Mouse (Mus musculus) T-helper 2 cell (primary cell): Measurements from ENCODE around the gene Akr1c14.
"Not testable (repeated sequence)": the region's sequence is repeated elsewhere in the genome, so short reads cannot be mapped to it uniquely, and the experiment has no call there.

Experiments used
- in situ Hi-C: fragments of 300-600 bp; cut with MboI, MseI; formaldehyde crosslinking; loops from one replicate; pipeline ENCODE4 v1.15.1; 2025; ENCODE audit warnings: high pct_unique_total_duplicates

The Akr1c14 gene

GRCm38 (mm10) chr13:4048719-4049118 lies at the start of gene Akr1c14:
Gene Akr1c14, plus strand, starts transcription at chr13:4049011.
- in situ Hi-C loops: no loop called here

- in situ Hi-C loops: loop anchor here (5.0 kb wide), 1 partner anchor 334 kb away; no protein-coding TSS in a partner anchor
Measured at GRCm38 (mm10) chr13:4001687-4002086, 47.1 kb upstream of the Akr1c14 start.

DNA sequence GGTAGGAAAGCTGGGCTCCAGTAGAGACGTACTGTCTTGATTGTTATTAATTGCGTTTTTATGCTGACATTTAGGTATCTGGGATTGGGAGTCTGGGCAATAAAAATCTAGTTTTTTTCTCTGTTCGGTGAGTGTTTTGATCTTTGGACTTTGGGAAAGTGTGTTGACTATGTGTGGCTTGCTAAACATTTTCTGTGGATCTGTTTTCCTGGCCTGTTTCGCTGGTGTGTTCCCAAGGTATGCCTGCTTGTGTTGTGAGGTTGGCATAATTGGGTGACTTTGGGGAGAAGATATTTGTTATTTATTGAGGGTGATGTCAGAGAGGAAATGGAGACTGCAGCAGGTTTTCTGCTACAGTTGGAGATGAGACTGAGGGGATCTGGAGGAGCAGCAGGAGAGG lies 38.0 kb upstream of the Akr1c14 start:
- in situ Hi-C loops: no loop called here

DNA sequence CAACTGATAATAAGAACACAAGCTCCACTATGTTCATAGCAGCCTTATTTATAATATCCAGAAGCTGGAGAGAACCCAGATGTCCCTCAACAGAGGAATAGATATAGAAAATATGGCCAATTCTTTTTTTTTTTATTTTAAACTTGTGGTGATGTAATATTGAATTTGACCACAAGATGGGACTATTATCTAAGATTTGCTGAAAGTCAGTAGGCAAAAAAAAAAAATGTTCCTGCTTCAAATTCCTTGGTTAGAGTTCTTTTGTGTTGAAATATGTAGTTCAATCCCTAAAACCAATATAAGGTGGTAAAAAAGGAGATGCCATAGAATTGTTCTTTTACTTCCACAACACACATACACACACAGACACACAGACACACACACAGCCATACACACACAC lies 35.0 kb upstream of the Akr1c14 start:
- in situ Hi-C loops: no loop called here

GRCm38 (mm10) chr13:4029897-4030296 lies 18.9 kb upstream of the Akr1c14 start:
- in situ Hi-C loops: no loop called here

- in situ Hi-C loops: no loop called here
Measured at GRCm38 (mm10) chr13:4032512-4032911, 16.3 kb upstream of the Akr1c14 start.

DNA sequence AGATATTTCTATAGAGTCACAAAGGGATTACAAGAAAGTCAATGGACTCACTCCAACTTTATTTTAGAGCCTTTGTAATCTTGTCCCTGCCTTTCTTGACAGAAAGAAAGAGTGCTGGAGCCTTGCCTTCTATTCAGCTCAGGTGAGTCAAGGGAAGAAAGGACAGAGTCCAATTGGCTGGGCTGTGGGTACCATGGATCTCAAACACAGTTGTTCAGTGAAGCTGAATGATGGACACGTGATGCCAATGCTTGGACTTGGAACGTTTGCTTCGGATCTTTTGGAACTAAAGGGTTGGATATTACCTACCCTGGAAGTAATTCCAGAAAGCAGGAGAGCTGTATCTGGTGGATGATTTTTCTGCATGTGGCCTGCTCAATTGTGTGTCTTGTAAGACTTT lies 13.8 kb upstream of the Akr1c14 start:
- in situ Hi-C loops: no loop called here

GRCm38 (mm10) chr13:4046113-4046512 lies 2.7 kb upstream of the Akr1c14 start:
- in situ Hi-C loops: no loop called here

GRCm38 (mm10) chr13:4046841-4047240 lies 2.0 kb upstream of the Akr1c14 start:
- in situ Hi-C loops: no loop called here

- in situ Hi-C loops: no loop called here
Measured at GRCm38 (mm10) chr13:4048226-4048625, 585 bp upstream of the Akr1c14 start.

GRCm38 (mm10) chr13:4049655-4050054 lies 844 bp downstream of the Akr1c14 start:
- in situ Hi-C loops: no loop called here

GRCm38 (mm10) chr13:4055450-4055849 lies 6.6 kb downstream of the Akr1c14 start:
- in situ Hi-C loops: no loop called here

DNA sequence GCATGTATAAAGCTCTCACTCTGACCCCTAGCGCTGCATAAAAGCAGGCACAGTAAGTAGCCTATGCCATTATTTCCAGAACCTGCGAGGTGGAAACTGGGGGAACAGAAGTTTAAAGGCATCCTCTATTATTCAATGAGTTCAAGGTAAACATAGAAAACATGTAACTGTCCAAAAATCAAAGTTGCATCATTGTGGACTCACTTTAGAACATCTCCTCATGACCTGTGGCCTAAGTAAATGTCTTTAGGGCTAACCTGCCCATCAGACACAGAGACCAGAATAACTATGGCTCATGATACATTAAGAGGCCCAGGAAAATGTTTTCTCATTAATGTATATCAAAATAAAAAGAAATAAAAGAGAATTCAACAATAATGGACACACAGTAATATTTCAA lies 7.4 kb downstream of the Akr1c14 start:
- in situ Hi-C loops: no loop called here

DNA sequence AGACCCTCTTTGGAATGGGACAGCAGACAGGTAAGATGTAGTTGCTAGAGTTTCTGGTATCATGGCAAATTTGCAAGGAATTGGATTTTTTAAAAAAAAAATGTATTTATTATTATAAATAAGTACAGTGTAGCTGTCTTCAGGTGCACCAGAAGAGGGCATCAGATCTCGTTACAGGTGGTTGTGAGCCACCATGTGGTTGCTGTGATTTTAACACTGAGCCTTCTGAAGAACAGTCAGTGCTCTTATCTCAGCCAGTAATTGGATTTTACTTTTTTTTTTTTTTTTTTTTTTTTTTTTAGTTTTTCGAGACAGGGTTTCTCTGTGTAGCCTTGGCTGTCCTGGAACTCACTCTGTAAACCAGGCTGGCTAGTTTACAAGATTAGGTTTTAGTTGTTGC lies 9.4 kb downstream of the Akr1c14 start:
- in situ Hi-C loops: not testable (repeated sequence)

DNA sequence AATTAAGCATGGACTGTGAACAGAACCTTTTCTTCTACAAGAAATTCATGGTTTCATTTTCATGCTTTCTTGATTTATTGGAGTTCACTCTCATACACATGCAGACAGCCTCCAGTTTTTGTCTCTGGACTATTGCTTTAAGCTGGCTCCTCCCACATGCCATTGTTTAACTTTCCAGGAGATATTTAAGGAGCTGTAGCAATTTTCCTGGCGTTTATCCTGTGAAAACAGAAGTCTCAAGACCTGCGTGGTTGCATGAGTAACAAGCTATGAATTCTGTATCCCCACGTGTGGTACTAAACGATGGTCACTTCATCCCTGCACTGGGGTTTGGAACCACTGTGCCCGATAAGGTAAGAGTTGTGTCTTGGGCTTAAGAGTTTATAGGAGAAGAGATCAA lies 10.6 kb downstream of the Akr1c14 start:
- in situ Hi-C loops: no loop called here

- in situ Hi-C loops: no loop called here
Measured at GRCm38 (mm10) chr13:4060214-4060730, 11.5 kb downstream of the Akr1c14 start.

- in situ Hi-C loops: no loop called here
Measured at GRCm38 (mm10) chr13:4076517-4077435, 28.0 kb downstream of the Akr1c14 start.

DNA sequence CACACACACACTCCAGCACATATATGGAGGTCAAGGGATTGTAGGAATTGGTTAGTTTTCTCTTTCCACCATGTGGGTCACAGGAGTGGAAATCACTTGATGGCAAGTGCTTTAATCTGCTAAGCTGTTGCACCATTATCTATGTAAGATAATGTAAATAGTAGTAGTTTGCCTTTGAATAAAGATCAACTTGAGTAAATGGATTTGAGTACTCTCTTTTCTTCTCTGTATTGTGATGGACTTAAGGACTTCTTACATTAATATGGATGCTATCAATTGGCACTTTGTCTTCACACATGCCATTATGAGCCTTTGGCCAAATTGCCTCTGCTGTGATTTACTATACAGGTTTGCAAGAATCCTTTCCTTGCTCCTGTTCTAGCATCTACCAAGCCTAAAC lies 31.1 kb downstream of the Akr1c14 start:
- in situ Hi-C loops: no loop called here

- in situ Hi-C loops: no loop called here
Measured at GRCm38 (mm10) chr13:4101691-4102090, 52.9 kb downstream of the Akr1c14 start.

- in situ Hi-C loops: no loop called here
Measured at GRCm38 (mm10) chr13:4102721-4103120, 53.9 kb downstream of the Akr1c14 start.

- in situ Hi-C loops: loop anchor here (10.0 kb wide), 1 partner anchor 494 kb away; the partner anchor contains the start of gene Akr1e1
Measured at GRCm38 (mm10) chr13:4110281-4111188, 61.7 kb downstream of the Akr1c14 start.
